Mouse (Mus musculus): ENCODE measurements at regions not wholly inside any gene's neighbourhood (a gene's known extent, or its start where the extent isn't known, plus 50 kb on each side); places are given as distances from the start of the nearest gene placed in this dataset.

- DNase-seq (ENCODE audit: low read depth, low spot score) = no peak
- Histone ChIP-seq H3K36me3 (ENCODE audit: control insufficient read depth, insufficient read depth, low read length, poor library complexity, severe bottlenecking) (no peaks in the 10 kb centered on the region), H3K4me1 (ENCODE audit: control insufficient read depth in 2 of 2, insufficient read depth in 2 of 2, low read length in 2 of 2, poor library complexity in 1 of 2) (peaks cover 0 to 3% of the 10 kb centered on the region in 2 experiments; a peak in 1 of 4 replicates), H3K9me3 (ENCODE audit: control insufficient read depth, insufficient read depth, low read depth, low read length) (no peaks in the 10 kb centered on the region), H3K27ac (ENCODE audit: insufficient read depth, low read depth, low read length, poor library complexity, severe bottlenecking) (no peak overlapping the region), H3K4me3 (ENCODE audit: insufficient read depth in 1 of 2, low read depth in 1 of 2, low read length in 2 of 2, poor library complexity in 1 of 2, severe bottlenecking in 1 of 2) (no peak overlapping the region), H3K9ac (ENCODE audit: insufficient read depth, low read depth, low read length, poor library complexity, severe bottlenecking) (no peak overlapping the region)
- in situ Hi-C loops (cut with MboI; ENCODE audit: low sequenced_read_pairs in 2 of 2, unreplicated experiment in 2 of 2) = loop anchor here (5.0 to 25.0 kb wide), 2 partner anchors 214 to 289 kb away; no protein-coding TSS in a partner anchor
- no peak for TF ChIP-seq ZNF384 (IDR thresholded peaks at IDR 0.05; ENCODE audit: low read depth, low read length)
- TF ChIP-seq HCFC1 (IDR thresholded peaks at IDR 0.05; ENCODE audit: borderline replicate concordance, insufficient read depth, low read length) = no peak
- TF ChIP-seq MAFK (IDR thresholded peaks at IDR 0.05; ENCODE audit: insufficient read depth, low read depth, low read length) = no peak
- TF ChIP-seq CHD2 (IDR thresholded peaks at IDR 0.05; ENCODE audit: low read depth, low read length) = no peak
- no peak for TF ChIP-seq ZC3H11A (IDR thresholded peaks at IDR 0.05; ENCODE audit: borderline replicate concordance, low read depth, low read length)
Measured at GRCm38 (mm10) chr1:35848160-35848954, 219.8 kb upstream of the Hs6st1 start.

GRCm38 (mm10) chr1:35849406-35850190 lies 218.6 kb upstream of the Hs6st1 start:
- H3K9ac ChIP-seq (ENCODE audit: insufficient read depth, low read depth, low read length, poor library complexity, severe bottlenecking) = no peak overlapping the region
- in situ Hi-C loops (cut with MboI; ENCODE audit: low sequenced_read_pairs in 2 of 2, unreplicated experiment in 2 of 2) = loop anchor here (5.0 to 25.0 kb wide), 2 partner anchors 213 to 288 kb away; no protein-coding TSS in a partner anchor
- H3K36me3 ChIP-seq (ENCODE audit: control insufficient read depth, insufficient read depth, low read length, poor library complexity, severe bottlenecking) = no peaks in the 10 kb centered on the region
- DNase-seq (ENCODE audit: low read depth, low spot score) = no peak
- H3K9me3 ChIP-seq (ENCODE audit: control insufficient read depth, insufficient read depth, low read depth, low read length) = no peaks in the 10 kb centered on the region
- H3K4me1 ChIP-seq (ENCODE audit: control insufficient read depth in 2 of 2, insufficient read depth in 2 of 2, low read length in 2 of 2, poor library complexity in 1 of 2) = peaks cover 0 to 3% of the 10 kb centered on the region in 2 experiments; a peak in 1 of 4 replicates
- TF ChIP-seq ZNF384 (IDR thresholded peaks at IDR 0.05; ENCODE audit: low read depth, low read length) (no peak), CHD2 (IDR thresholded peaks at IDR 0.05; ENCODE audit: low read depth, low read length) (no peak), ZC3H11A (IDR thresholded peaks at IDR 0.05; ENCODE audit: borderline replicate concordance, low read depth, low read length) (no peak), MAFK (IDR thresholded peaks at IDR 0.05; ENCODE audit: insufficient read depth, low read depth, low read length) (no peak), HCFC1 (IDR thresholded peaks at IDR 0.05; ENCODE audit: borderline replicate concordance, insufficient read depth, low read length) (no peak)
- peak overlapping the region in 1 of 2 experiments; percentile 58; a peak in 2 of 4 replicates for H3K4me3 ChIP-seq (ENCODE audit: insufficient read depth in 1 of 2, low read depth in 1 of 2, low read length in 2 of 2, poor library complexity in 1 of 2, severe bottlenecking in 1 of 2)
- H3K27ac ChIP-seq (ENCODE audit: insufficient read depth, low read depth, low read length, poor library complexity, severe bottlenecking) = no peak overlapping the region

GRCm38 (mm10) chr1:35850191-35850545 lies 218.0 kb upstream of the Hs6st1 start:
- no peaks in the 10 kb centered on the region for H3K9me3 ChIP-seq (ENCODE audit: control insufficient read depth, insufficient read depth, low read depth, low read length)
- no peaks in the 10 kb centered on the region for H3K36me3 ChIP-seq (ENCODE audit: control insufficient read depth, insufficient read depth, low read length, poor library complexity, severe bottlenecking)
- no peak for DNase-seq (ENCODE audit: low read depth, low spot score)
- H3K4me1 ChIP-seq (ENCODE audit: control insufficient read depth in 2 of 2, insufficient read depth in 2 of 2, low read length in 2 of 2, poor library complexity in 1 of 2) = peaks cover 0 to 3% of the 10 kb centered on the region in 2 experiments; a peak in 1 of 4 replicates
- no peak for TF ChIP-seq MAFK (IDR thresholded peaks at IDR 0.05; ENCODE audit: insufficient read depth, low read depth, low read length)
- no peak overlapping the region for H3K27ac ChIP-seq (ENCODE audit: insufficient read depth, low read depth, low read length, poor library complexity, severe bottlenecking)
- in situ Hi-C loops (cut with MboI; ENCODE audit: low sequenced_read_pairs in 2 of 2, unreplicated experiment in 2 of 2) = no loop called here
- peak overlapping the region in 1 of 2 experiments; percentile 58; a peak in 2 of 4 replicates for H3K4me3 ChIP-seq (ENCODE audit: insufficient read depth in 1 of 2, low read depth in 1 of 2, low read length in 2 of 2, poor library complexity in 1 of 2, severe bottlenecking in 1 of 2)
- H3K9ac ChIP-seq (ENCODE audit: insufficient read depth, low read depth, low read length, poor library complexity, severe bottlenecking) = no peak overlapping the region

- DNase-seq (ENCODE audit: low read depth, low spot score) = no peak
- H3K9ac ChIP-seq (ENCODE audit: insufficient read depth, low read depth, low read length, poor library complexity, severe bottlenecking) = no peak overlapping the region
- in situ Hi-C loops (cut with MboI; ENCODE audit: low sequenced_read_pairs in 2 of 2, unreplicated experiment in 2 of 2) = no loop called here
- H3K9me3 ChIP-seq (ENCODE audit: control insufficient read depth, insufficient read depth, low read depth, low read length) = no peaks in the 10 kb centered on the region
- H3K27ac ChIP-seq (ENCODE audit: insufficient read depth, low read depth, low read length, poor library complexity, severe bottlenecking) = no peak overlapping the region; the same call in 1 of the 2 replicates
- peaks cover 0 to 3% of the 10 kb centered on the region in 2 experiments; a peak in 1 of 4 replicates for H3K4me1 ChIP-seq (ENCODE audit: control insufficient read depth in 2 of 2, insufficient read depth in 2 of 2, low read length in 2 of 2, poor library complexity in 1 of 2)
- TF ChIP-seq MAFK (IDR thresholded peaks at IDR 0.05; ENCODE audit: insufficient read depth, low read depth, low read length) (no peak), CHD2 (IDR thresholded peaks at IDR 0.05; ENCODE audit: low read depth, low read length) (no peak), HCFC1 (IDR thresholded peaks at IDR 0.05; ENCODE audit: borderline replicate concordance, insufficient read depth, low read length) (no peak)
- peak overlapping the region in 1 of 2 experiments; percentile 58; a peak in 2 of 4 replicates for H3K4me3 ChIP-seq (ENCODE audit: insufficient read depth in 1 of 2, low read depth in 1 of 2, low read length in 2 of 2, poor library complexity in 1 of 2, severe bottlenecking in 1 of 2)
- H3K36me3 ChIP-seq (ENCODE audit: control insufficient read depth, insufficient read depth, low read length, poor library complexity, severe bottlenecking) = no peaks in the 10 kb centered on the region
Measured at GRCm38 (mm10) chr1:35850566-35851085, 217.6 kb upstream of the Hs6st1 start.
